Mouse (Mus musculus) heart, adult 2 months (tissue): ENCODE measurements around the gene 1700012B07Rik. TPM values are rescaled to one million over a fixed set of nuclear protein-coding genes. Genes with fewer than 3 reads are reported as not detected.

Source experiments
- DNase-seq, 2 experiments: peaks; one replicate each; pipeline ENCODE4 v3.0.0; 2021
- H3K27ac ChIP-seq: fragments of 200-600 bp; 2 replicates; pipeline ENCODE4 v1.8.1; 2022
- H3K27me3 ChIP-seq: fragments of 200-500 bp; 2 replicates; pipeline ENCODE4 v1.6.1; 2012; ENCODE audit warnings: mild to moderate bottlenecking, low read length, inconsistent platforms, mixed read lengths; ENCODE audit not compliant: control insufficient read depth, insufficient read depth
- H3K36me3 ChIP-seq: fragments of 200-500 bp; 2 replicates; pipeline ENCODE4 v1.6.1; 2012; ENCODE audit warnings: low read length, inconsistent platforms; ENCODE audit not compliant: control insufficient read depth, insufficient read depth
- H3K4me1 ChIP-seq: fragments of 200-500 bp; 2 replicates; pipeline ENCODE4 v1.6.1; 2011; ENCODE audit warnings: low read length; ENCODE audit not compliant: control insufficient read depth, insufficient read depth
- H3K4me3 ChIP-seq: fragments of 200-600 bp; 2 replicates; pipeline ENCODE4 v1.8.1; 2022
- H3K79me2 ChIP-seq: fragments of 200-500 bp; replicated peaks from 2 replicates; pipeline ENCODE4 v1.6.1; 2012; ENCODE audit warnings: mild to moderate bottlenecking, inconsistent platforms, low read length, moderate library complexity, mixed read lengths; ENCODE audit not compliant: control insufficient read depth, insufficient read depth
- H3K9ac ChIP-seq: fragments of 200-500 bp; 2 replicates; pipeline ENCODE4 v1.6.1; 2012; ENCODE audit warnings: low read depth, mild to moderate bottlenecking, control low read depth, inconsistent platforms, low read length, mixed read lengths
- CTCF ChIP-seq: fragments of 200-600 bp; IDR thresholded peaks from 2 replicates; pipeline ENCODE4 v1.8.1; 2022; ENCODE audit warnings: antibody characterized with exemption, mild to moderate bottlenecking, moderate library complexity
- EP300 ChIP-seq: fragments of 200-500 bp; IDR thresholded peaks from 2 replicates; pipeline ENCODE4 v1.6.1; 2011; ENCODE audit warnings: low read depth, low read length, control low read depth; ENCODE audit not compliant: insufficient read depth
- POLR2A ChIP-seq: fragments of 200-500 bp; IDR thresholded peaks from 2 replicates; pipeline ENCODE4 v1.6.1; 2011; ENCODE audit warnings: mild to moderate bottlenecking, low read depth, low read length, control low read depth; ENCODE audit not compliant: insufficient read depth
- WGBS: fragments of 180-500 bp; shearing (Covaris S2); methylation state at CpG from one replicate; pipeline ENCODE4 v1.1.7; 2018; 5-methylcytosine and 5-hydroxymethylcytosine counted together
- intact Hi-C: fragments of 180-260 bp; cut with DNase I; formaldehyde crosslinking; loops from one replicate; pipeline ENCODE4 v1.15.1; 2025
- polyA plus RNA-seq: library from polyadenylated mRNA; depleted of rRNA; stranded (reverse); fragments of >200 nt; gene quantifications from 2 replicates; pipeline ENCODE4 v1.2.3, GENCODE M21; 2012
- total RNA-seq, 2 experiments: library from RNA; stranded (reverse); gene quantifications; 2 replicates each; pipeline ENCODE4 v1.2.3; 2021

Gene 1700012B07Rik
- total and polyA plus RNA-seq, 3 experiments: not detected

GRCm38 (mm10) chr11:109873852-109874610 lies 46.2 kb upstream of the 1700012B07Rik start:
- 43% methylated on average over 22 of the region's 22 CpGs for WGBS
- Histone ChIP-seq H3K27ac (peak overlapping the region; percentile 83), H3K4me1 (peaks cover 16% of the 10 kb centered on the region), H3K4me3 (no peak overlapping the region), H3K79me2 (no peaks in the 10 kb centered on the region), H3K27me3 (no peaks in the 10 kb centered on the region; the same call in 1 of the 2 replicates), H3K36me3 (peaks cover 2% of the 10 kb centered on the region; the same call in 1 of the 2 replicates), H3K9ac (no peak overlapping the region)
- TF ChIP-seq CTCF (no peak), POLR2A (0 out of 2 replicates have a peak, but pooled peaks have one; percentile 40), EP300 (peak; percentile 92)
- DNase-seq: peak; percentile 49 to 80
- intact Hi-C loops: loop anchor here (1.0 kb wide), 1 partner anchor 394 kb away; no protein-coding TSS in a partner anchor

- no peak overlapping the region for H3K4me3 ChIP-seq
- H3K9ac ChIP-seq: no peak overlapping the region
- WGBS: 36% methylated on average over 9 of the region's 9 CpGs
- peaks cover 2% of the 10 kb centered on the region; the same call in 1 of the 2 replicates for H3K36me3 ChIP-seq
- peaks cover 13% of the 10 kb centered on the region for H3K4me1 ChIP-seq
- peak; percentile 75 for TF ChIP-seq CTCF
- no peak for TF ChIP-seq EP300
- no peak for TF ChIP-seq POLR2A
- no peaks in the 10 kb centered on the region for H3K79me2 ChIP-seq
- H3K27me3 ChIP-seq: no peaks in the 10 kb centered on the region; the same call in 1 of the 2 replicates
- DNase-seq: peak in 1 of 2 experiments; percentile 32
- intact Hi-C loops: loop anchor here (1.0 kb wide), 1 partner anchor 395 kb away; no protein-coding TSS in a partner anchor
- peak overlapping the region; percentile 55 for H3K27ac ChIP-seq
These were observed 45.4 kb upstream of the 1700012B07Rik start for GRCm38 (mm10) chr11:109873161-109873775.

- H3K27ac ChIP-seq: peak overlapping the region; percentile 55; the same call in 1 of the 2 replicates
- H3K4me3 ChIP-seq: no peak overlapping the region
- WGBS: 62% methylated on average over 3 of the region's 3 CpGs
- H3K36me3 ChIP-seq: peaks cover 2% of the 10 kb centered on the region; the same call in 1 of the 2 replicates
- no peaks in the 10 kb centered on the region for H3K79me2 ChIP-seq
- peak in 1 of 2 experiments; percentile 11 for DNase-seq
- peaks cover 11% of the 10 kb centered on the region for H3K4me1 ChIP-seq
- no peak for TF ChIP-seq CTCF
- TF ChIP-seq EP300: no peak
- no peak for TF ChIP-seq POLR2A
- intact Hi-C loops: loop anchor here (1.0 kb wide), 1 partner anchor 396 kb away; no protein-coding TSS in a partner anchor
- no peaks in the 10 kb centered on the region; the same call in 1 of the 2 replicates for H3K27me3 ChIP-seq
- H3K9ac ChIP-seq: no peak overlapping the region
These were observed 44.8 kb upstream of the 1700012B07Rik start for GRCm38 (mm10) chr11:109872674-109873073.

GRCm38 (mm10) chr11:109872056-109872455 lies 44.2 kb upstream of the 1700012B07Rik start:
- DNase-seq: peak in 1 of 2 experiments; percentile 13
- Histone ChIP-seq H3K79me2 (no peaks in the 10 kb centered on the region), H3K36me3 (peaks cover 2% of the 10 kb centered on the region; the same call in 1 of the 2 replicates), H3K4me1 (peaks cover 11% of the 10 kb centered on the region), H3K4me3 (no peak overlapping the region), H3K27me3 (no peaks in the 10 kb centered on the region; the same call in 1 of the 2 replicates), H3K9ac (no peak overlapping the region), H3K27ac (no peak overlapping the region)
- intact Hi-C loops: no loop called here
- WGBS: 81% methylated on average over 10 of the region's 10 CpGs
- no peak for TF ChIP-seq POLR2A
- TF ChIP-seq EP300: no peak
- TF ChIP-seq CTCF: no peak

GRCm38 (mm10) chr11:109867861-109868260 lies 40.0 kb upstream of the 1700012B07Rik start:
- no peak for DNase-seq
- no peaks in the 10 kb centered on the region for H3K79me2 ChIP-seq
- H3K36me3 ChIP-seq: no peaks in the 10 kb centered on the region
- H3K4me3 ChIP-seq: no peak overlapping the region
- H3K27me3 ChIP-seq: no peaks in the 10 kb centered on the region; the same call in 1 of the 2 replicates
- H3K9ac ChIP-seq: no peak overlapping the region
- intact Hi-C loops: no loop called here
- TF ChIP-seq CTCF (no peak), EP300 (no peak), POLR2A (no peak)
- 86% methylated on average over 5 of the region's 5 CpGs for WGBS
- no peak overlapping the region for H3K27ac ChIP-seq
- no peaks in the 10 kb centered on the region for H3K4me1 ChIP-seq
